Mouse (Mus musculus) mature B cell (primary cell): ENCODE measurements around the gene Otop2.

Experiments used
- in situ Hi-C: fragments of 300-500 bp; cut with MboI; formaldehyde crosslinking; loops from 2 replicates; pipeline ENCODE4 v1.14.3; 2019

The Otop2 gene

DNA sequence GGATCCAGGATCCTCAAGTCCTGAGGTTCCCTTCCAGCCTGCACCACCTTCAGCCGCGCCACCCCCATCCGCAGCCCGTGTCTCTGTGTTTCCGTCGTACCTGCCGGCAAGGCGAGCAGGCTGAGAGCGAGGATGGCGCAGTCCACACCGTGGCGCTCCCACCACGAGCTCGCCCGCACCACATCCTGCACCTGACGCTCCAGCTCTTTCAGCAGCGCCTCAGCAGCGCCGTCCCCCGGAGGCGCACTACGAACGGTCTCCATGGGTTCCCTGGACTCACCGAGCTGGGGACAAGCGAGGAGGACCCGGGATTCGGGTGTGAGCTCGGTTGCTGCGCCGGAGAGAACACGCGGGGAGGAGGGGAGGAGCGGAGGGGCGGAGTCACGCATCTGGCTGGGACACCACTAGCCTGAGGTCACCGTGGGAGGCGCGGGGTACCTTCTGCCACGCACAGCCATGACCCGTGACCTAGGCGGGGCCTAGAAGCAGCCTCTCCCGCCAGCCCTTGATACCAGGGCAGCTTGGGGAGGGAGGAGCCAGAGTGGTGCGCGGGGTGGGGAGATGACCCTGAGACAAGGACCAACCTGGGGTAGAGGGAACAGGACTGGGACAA, 9.6 kb upstream of the Otop2 start, which contains the start of gene Fads6:
TSS of gene Fads6 (minus strand) at position 450 of the 613 bp plus-strand sequence.
- in situ Hi-C loops, result no loop called here

DNA sequence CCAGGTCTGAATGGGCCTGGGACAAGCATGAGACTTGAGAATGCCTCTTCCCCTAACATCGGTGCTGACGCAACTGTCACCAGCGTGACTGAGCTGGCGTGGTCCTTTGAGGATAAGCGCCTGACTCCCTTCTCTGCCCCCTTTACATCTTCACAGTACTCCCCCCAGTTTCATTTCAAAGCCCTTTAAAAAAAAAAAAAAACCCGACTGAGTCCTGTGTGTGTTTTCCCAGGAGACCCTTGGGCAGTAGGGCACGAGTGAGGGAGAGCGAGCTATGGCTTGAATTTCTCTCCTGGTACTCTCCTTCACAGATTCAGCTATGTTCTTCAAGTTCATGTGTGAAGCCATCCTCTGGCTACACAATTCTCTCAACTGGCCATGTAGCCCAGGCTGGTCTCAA, 8.8 kb upstream of the Otop2 start:
- in situ Hi-C loops, result no loop called here

DNA sequence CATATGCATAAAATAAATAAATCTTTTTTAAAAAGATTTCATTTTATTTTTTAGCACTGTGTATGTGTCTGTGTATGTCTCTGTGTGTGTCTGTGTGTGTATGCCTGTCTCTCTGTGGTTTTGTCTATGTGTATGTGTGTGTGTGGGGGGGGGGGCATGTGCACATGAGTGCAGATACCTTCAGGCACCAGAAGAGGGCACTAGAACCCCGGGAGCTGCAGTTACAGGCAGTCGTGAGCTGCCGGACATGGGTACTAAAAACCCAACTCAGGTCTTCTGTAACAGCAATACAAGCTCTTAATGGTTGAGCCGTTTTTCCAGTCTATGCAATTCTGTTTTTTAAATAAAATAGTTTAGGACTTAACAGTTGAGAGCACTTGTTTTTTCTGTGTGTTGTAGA, 6.2 kb upstream of the Otop2 start:
- in situ Hi-C loops, result no loop called here

DNA sequence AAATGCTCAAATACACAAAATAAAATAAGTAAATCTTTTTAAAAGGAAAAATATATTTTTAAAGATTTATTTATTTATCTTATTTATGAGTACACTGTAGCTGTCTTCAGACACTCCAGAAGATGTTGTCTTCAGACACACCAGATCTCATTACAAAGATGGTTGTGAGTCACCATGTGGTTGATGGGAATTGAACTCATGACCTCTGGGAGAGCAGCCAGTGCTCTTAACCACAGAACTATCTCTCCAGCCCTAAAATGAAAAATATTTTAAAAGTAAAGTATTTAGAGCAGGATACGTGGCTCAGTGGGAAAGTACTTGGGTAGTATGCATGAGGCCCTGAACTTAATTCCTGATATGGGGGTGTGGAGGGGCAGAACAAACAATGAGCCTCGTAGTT, 5.6 kb upstream of the Otop2 start:
- in situ Hi-C loops, result no loop called here

DNA sequence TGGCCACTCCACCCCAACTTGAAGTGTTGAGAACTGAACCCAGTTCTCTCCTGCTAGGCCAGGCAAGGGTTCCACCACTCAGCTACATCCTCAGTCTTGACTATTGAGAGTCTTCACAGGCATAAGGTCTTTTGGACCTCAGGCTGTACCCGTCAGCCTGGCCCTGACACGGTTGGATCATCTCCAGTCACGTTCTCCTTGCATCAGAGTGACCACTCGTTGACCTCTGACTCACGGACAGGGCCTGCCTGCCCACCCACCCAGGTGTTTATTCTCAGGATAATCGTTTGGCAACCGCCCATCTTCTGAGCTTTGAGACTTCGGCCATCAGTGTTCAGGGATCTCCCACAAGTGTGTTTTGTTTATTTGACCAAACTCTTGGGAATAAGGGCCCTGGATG, 3.8 kb upstream of the Otop2 start:
- in situ Hi-C loops, result no loop called here

DNA sequence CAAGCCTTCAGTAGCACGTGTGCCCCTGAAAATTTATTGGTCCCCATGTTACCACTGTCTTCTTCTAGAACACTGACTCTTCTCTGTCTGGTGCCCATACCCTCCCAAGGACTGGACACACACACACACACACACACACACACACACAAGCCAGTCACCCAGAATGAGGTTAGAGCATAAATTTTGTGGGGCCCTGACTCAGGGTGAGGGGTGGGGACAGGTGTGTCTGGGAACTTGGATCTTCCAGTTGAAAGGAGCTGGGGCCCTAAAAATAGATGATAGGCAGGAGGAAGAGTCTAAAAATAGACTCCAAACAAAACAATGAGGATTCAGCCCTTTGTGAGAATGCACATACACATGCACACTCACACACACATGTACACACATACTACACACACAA, 1.8 kb downstream of the Otop2 start:
- in situ Hi-C loops, result no loop called here

DNA sequence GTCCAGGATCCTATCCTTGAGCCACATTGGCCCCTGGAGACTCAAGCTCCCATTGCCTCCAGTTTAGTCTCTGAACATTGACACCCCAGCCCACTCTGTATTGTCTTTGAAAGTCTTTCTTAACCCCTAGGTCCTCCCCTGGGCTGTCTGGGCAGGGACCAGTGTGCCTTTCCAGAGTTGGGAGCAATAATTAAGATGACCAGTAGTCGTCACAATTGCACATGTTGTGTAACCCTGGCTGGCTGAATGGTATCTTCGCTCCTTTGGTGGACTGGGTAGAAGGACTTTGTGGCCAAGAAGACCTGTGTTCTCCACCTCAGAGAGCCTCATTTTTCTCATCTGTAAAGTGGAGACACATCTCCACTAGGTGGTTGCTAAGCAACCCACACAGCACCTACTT, 7.3 kb downstream of the Otop2 start:
- in situ Hi-C loops, result no loop called here

DNA sequence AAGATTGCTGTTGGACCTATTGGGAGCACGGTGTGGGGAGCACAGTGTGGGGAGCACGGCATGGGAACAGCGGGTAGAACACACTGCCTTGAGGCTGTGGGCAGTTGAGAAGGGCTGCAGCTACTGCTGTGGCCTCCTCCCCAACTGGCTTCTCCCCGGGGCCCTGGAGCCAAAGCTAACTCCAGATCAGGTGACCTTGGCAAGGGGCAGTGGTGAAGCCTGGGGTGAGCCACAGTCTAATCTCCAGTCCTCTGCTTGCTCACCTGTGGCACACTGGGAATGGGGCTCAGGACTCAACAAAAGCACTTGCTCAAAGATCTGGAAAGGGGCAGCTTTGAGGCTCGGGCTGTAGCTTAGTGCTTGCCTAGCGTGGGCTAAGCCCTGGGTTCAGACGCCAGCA, 10.2 kb downstream of the Otop2 start:
- in situ Hi-C loops, result no loop called here

DNA sequence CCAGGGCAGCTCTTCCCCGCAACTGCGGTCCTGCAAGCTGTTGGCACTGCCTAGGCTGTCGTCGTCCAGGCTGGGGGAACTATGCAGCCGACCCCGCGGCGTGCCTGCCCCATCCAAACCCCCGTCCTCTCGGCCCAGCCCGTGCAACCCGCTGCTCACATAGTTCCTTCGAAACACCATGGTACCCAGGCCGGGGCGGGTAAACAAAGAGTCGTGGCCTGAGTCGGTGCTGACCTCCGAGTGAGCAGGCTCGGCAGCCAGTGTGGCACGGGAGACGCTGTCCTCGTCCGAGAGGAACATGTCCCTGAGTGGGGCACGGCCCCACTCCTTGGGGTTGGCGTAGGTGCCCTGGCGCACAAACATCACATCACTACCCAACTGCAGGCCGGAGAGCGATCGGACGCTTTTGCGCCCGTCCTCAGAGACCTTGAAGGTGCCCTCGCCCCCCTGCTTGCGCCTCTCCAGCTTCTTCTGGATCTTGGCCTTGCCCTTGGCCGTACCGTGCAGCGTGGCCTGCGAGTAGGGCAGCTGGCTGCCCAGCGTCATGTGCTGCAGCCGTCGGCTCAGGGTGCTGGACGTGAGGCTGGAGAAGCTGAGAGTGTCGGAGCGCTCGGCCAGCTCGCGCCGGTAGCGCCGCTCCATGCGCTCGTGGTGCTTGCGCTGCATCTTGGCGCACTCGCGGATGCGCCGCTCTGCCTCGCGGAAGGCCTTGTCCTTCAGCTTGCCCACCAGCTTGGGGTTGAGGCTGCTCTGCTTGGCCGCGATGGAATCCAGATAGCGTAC, 11.5 kb downstream of the Otop2 start:
- in situ Hi-C loops, result no loop called here

DNA sequence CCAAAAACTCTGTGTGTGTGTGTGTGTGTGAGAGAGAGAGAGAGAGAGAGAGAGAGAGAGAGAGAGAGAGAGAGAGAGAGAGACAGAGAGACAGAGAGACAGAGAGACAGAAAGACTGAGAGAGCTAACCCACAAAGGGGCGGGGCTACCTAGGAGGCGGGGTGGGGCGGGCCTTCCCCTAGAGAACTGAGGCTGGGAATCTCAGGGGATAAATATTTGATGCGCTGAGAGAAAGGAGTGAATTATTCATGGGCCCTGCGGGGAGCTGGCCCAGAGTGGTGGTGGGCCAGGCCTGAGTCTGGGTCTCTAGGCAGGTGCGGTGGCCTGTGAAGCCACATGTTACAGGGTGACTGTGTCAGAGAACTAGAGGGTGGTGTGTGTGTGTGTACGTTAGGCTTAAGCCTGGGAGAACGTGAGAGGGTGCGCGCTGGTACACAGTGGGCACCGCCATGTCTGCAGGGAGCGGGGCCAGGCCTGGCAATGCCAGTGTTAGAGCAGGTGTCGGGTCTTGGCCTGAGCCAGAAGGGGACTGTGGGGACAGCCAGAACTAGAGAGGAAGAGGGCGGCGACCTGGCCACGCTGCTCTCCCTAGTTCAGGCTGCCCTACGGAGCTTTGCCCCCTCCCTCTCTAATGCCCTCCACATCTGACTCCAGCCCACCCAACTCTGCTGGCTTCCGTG, 12.9 kb downstream of the Otop2 start:
- in situ Hi-C loops, result no loop called here

DNA sequence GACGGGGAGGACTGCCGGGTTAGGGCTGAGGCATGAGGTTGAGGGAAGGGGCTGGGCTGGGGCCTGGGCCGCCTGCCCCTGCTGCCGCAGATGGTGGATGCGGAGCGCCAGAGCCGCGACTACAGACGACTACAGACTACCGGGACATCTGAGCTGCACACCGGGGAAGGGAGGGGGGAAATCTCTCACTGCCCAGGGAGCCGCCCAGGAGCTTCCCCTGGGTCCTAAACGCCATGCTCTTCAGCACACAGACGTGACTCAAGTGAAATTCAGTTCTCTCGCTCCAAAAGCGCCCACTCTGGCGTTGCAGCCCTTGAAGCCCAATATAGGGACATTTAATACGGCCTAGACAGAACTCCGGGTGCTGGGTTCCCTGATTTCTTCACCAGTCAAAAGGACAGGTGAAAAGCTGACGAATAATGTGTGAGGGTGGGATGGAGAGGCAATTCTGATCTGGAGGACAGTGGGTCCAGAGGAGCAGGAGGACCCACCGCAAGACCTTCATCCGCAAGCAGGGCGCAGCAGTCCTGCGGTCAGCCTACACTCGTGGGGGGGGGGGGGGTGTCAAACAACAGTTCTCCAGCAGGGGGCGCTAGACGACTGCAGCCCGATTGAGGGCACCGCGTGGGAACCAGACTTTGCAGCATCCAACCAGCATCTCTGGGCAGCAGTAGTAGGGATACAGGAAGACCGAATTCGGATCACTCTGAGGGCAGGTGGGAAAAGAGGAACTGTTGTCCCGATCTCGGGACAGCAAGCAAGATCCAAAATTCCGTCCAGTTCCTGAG, 15.1 kb downstream of the Otop2 start, which contains the start of gene Ush1g:
TSS of gene Ush1g (minus strand) at position 136 of the 788 bp plus-strand sequence.
- in situ Hi-C loops, result no loop called here

DNA sequence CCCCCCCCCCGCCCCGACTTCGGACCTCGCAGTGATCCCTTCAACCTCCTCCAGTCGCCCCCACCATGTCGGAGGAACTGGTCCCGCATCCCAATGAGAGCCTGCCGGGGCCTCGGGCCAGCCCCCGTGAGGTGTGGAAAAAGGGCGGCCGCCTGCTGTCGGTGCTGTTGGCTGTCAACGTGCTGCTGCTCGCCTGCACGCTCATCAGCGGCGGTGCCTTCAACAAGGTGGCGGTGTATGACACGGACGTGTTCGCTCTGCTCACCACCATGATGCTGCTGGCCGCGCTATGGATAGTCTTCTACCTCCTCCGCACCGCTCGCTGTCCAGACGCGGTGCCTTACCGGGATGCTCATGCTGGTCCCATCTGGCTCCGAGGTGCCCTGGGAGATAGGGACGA, 16.4 kb downstream of the Otop2 start:
- in situ Hi-C loops, result no loop called here

DNA sequence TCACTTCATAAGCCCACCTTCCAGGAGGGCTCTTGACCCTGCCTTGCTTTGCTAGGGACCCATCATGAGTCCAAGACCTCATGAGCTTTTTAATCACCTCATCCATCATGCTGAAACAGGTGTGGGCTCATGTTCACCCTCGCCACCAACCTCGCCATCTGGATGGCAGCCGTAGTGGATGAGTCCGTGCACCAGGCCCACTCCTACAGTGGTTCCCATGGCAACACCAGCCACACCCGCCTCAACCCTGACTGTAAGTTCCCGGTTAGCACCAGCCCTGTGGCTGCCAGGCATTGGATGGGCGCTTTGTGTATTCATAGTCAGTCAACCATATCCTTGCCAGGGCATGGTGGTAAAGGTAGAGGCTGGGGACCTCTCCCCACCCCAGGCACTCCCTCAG, 19.8 kb downstream of the Otop2 start:
- in situ Hi-C loops, result no loop called here

DNA sequence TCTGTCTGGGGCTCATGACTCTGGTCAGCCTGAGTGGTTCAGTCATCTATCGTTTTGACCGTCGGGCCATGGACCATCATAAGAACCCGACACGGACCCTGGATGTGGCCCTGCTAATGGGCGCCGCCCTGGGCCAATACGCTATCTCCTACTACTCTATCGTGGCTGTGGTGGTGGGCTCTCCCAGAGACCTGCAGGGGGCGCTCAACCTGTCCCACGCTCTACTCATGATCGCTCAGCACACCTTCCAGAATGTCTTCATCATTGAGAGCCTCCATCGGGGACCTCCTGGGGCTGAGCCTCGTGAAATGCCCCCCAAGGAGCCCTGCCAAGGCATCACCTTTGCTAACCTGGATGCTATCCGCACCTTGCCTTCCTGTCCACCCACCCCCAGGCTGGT, 22.4 kb downstream of the Otop2 start:
- in situ Hi-C loops, result no loop called here

DNA sequence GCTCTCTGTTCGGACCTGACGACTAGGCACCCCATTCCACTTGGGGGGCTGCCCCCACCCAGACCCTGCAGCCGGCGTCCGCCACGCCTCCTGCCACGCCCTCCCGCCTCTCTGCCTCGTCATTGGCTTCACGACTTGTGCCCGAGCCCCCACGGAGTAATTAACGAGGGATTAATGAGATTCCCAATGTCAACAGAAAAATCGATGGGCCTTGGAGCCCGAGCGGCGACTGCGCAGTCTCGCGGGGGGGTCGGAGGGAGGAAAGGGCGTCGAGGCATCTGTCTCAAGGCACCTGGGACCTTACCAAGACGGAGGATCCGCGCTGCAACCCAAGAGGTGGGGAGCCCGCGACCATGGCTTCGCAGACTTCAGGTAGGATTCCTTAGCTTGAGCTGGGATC, 27.6 kb downstream of the Otop2 start, which contains the start of gene Otop3:
TSS of gene Otop3 (plus strand) at position 201 of the 400 bp plus-strand sequence.
- in situ Hi-C loops, result no loop called here

DNA sequence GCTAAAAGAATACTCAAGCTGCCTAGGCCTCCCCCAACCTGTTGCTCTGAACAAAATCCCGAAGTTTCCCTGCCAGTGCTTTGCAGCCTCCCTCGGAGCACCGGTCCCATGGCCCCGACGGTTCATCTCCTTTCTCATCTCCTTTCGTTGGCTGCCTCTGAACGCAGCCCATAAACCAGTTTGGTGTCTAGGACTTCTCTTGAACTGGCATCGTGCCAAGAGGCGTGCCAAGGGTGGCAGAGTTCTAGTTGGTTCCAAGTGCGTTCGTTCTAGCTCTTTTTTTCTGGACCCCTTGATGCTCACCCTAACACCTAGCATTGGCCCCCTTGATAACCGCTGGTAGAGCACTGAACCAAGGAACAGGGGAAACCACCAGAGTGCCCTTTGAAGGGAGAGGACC, 28.3 kb downstream of the Otop2 start:
- in situ Hi-C loops, result no loop called here

DNA sequence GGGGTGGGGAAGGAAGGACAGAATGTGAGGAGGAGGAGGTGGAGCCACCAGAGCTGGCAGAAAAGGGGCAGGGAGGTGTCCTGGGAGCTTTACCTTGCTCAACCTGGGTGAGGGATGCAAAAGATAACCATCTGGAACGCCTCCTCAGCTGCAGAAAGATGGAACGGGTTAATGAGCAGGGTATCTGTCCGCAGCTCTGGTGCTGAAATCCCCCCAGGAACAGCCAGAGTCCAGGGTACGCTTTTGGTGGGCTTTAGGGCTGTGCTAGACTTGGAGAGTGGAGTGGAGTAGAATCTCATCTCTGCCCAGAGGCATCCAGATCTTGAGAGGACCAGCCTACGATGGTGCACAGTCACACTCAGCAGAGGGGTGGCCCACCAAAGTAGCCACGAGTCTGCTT, 29.2 kb downstream of the Otop2 start:
- in situ Hi-C loops, result no loop called here

DNA sequence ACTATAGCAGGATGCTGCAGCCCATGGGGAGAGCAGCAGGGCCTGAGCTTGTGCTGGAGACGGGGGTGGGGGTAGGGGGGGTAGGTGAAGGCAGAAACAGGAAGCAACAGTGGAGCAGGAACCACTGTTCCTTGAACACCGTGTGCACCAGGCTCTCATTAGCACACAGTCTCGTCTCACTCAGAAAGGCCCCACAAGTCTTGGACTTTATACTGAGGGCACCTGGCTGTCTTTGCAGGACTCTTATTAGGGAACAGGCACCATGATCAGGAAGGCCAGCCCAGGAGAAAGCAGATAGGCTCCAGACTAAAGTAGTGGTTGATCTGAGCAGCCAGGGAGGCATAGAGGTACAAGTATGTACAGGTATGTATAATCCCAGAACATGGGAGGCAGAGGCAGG, 30.4 kb downstream of the Otop2 start:
- in situ Hi-C loops, result no loop called here

DNA sequence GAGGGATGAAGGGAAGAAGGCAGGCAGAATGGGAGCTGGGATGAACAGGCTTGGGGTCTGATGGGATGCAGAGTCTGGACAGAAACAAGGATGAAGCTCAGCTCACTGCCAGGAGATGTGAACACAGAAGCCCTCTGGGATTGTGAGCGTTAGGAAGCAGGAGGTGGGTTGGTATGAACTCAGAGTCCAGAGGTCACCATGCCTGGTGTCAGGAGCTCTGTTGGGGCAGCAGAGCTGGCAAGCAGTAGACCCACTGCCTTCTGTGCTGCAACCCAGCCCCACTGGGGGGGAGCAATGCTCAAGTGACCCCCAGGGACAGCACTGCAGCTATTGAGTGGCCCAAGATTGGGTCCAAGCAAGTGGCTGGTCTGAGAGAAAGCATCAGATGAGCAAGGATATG, 30.9 kb downstream of the Otop2 start:
- in situ Hi-C loops, result no loop called here

DNA sequence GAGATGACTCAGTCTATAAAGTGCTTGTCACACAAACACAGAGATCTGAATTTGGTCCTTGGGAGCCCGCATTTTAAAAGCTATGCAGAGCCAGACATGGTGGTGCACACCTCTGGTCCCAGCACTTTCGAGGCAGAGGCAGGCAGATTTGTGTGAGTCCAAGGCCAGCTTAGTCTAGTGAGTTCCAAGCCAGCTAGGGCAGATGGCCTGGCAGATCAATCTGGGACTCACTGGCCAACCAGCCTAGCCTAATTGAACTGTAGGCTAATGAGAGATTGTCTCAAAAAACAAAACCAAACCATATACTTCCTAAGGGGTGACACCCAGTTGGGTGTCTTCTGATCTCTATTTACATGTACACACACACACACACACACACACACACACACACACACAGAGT, 34.3 kb downstream of the Otop2 start:
- in situ Hi-C loops, result no loop called here

DNA sequence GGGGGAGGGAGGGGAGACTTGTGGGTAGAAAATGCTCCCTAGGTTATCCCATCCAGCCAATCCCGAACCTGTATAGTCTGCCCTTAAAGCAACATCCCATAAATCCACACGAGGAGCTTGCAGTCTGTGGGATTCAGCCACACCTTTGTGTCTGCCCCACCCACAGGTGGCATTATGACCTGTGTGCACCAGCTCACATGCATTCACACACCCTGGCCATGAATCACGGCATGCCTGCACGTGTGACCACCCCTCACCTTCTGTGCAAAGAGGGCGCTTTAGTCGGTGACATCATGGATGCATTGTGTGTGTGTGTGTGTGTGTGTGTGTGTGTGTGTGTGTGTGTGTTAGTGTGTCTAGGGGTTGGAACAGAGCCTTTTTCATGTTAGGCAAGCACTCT, 34.9 kb downstream of the Otop2 start:
- in situ Hi-C loops, result no loop called here

DNA sequence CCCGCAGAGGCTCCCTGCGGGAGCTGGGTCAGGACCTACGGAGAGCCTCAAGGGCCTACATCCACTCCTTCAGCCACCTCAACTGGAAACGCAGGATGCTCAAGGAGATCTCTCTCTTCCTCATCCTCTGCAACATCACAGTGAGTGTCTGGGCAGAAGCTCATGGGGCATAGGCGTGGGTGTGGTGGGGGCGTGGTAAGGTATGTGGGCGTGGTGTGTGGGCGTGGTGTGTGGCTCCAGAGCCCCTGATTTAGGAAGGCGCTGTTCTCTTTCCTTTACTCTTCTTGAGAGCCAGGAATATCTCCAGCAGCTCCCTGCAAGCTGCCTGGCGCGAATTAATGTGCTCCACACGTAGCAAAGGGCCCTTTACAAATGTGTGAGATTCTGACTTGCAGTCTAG, 38.0 kb downstream of the Otop2 start:
- in situ Hi-C loops, result no loop called here
